Mouse (Mus musculus) kidney, postnatal 36 days (tissue): ENCODE data around the gene Ubr7.
A peak's percentile ranks its signal among the peaks of the same experiment; 100 is the strongest.

ENCODE experiments used
- DNase-seq, 2 experiments: peaks; one replicate each; pipeline ENCODE4 v3.0.0; 2021 to 2022; ENCODE audit warnings: mixed read lengths in 2 of 2

Ubr7 gene

GRCm38 (mm10) chr12:102757689-102758402 is at the start of gene Ubr7, which contains the start of the genes Gm28051 and Gon7:
Gene Ubr7 (plus strand): TSS chr12:102757967.
Gene Gm28051 (minus strand): TSS chr12:102757765.
Gene Gon7 (minus strand): TSS chr12:102757803.
- DNase-seq = peak; percentile 98

- peak in 1 of 2 experiments; percentile 48 for DNase-seq
Observed at GRCm38 (mm10) chr12:102708220-102708619, 49.5 kb upstream of the Ubr7 start.

- no peak for DNase-seq
Observed at GRCm38 (mm10) chr12:102709896-102710295, 47.9 kb upstream of the Ubr7 start.

GRCm38 (mm10) chr12:102710851-102711375 is 46.9 kb upstream of the Ubr7 start:
- DNase-seq = no peak

- no peak for DNase-seq
Observed at GRCm38 (mm10) chr12:102713153-102713865, 44.5 kb upstream of the Ubr7 start.

GRCm38 (mm10) chr12:102714116-102714515 is 43.7 kb upstream of the Ubr7 start:
- no peak for DNase-seq

GRCm38 (mm10) chr12:102714654-102715395 is 42.9 kb upstream of the Ubr7 start:
- no peak for DNase-seq

GRCm38 (mm10) chr12:102719552-102720315 is 38.0 kb upstream of the Ubr7 start:
- DNase-seq = peak in 1 of 2 experiments; percentile 67

- DNase-seq = no peak
Observed at GRCm38 (mm10) chr12:102722451-102722850, 35.3 kb upstream of the Ubr7 start.

GRCm38 (mm10) chr12:102722966-102723365 is 34.8 kb upstream of the Ubr7 start:
- DNase-seq = no peak

GRCm38 (mm10) chr12:102723861-102724260 is 33.9 kb upstream of the Ubr7 start:
- DNase-seq = no peak

- DNase-seq = no peak
Observed at GRCm38 (mm10) chr12:102725146-102725545, 32.6 kb upstream of the Ubr7 start.

GRCm38 (mm10) chr12:102725761-102726175 is 32.0 kb upstream of the Ubr7 start:
- peak in 1 of 2 experiments; percentile 21 for DNase-seq

GRCm38 (mm10) chr12:102729855-102730797 is 27.6 kb upstream of the Ubr7 start:
- DNase-seq = peak; percentile 85 to 87

- peak in 1 of 2 experiments; percentile 36 for DNase-seq
Observed at GRCm38 (mm10) chr12:102730798-102731619, 26.8 kb upstream of the Ubr7 start.

- peak; percentile 56 to 82 for DNase-seq
Observed at GRCm38 (mm10) chr12:102733381-102733780, 24.4 kb upstream of the Ubr7 start.

- no peak for DNase-seq
Observed at GRCm38 (mm10) chr12:102739096-102739495, 18.7 kb upstream of the Ubr7 start.

GRCm38 (mm10) chr12:102740285-102740684 is 17.5 kb upstream of the Ubr7 start:
- DNase-seq = peak in 1 of 2 experiments; percentile 21

GRCm38 (mm10) chr12:102742056-102742455 is 15.7 kb upstream of the Ubr7 start:
- DNase-seq = no peak

- no peak for DNase-seq
Observed at GRCm38 (mm10) chr12:102743036-102743588, 14.7 kb upstream of the Ubr7 start.
